Comparison of ENCODE assay signal across 15 mouse cellular contexts in the genomic region with DNA sequence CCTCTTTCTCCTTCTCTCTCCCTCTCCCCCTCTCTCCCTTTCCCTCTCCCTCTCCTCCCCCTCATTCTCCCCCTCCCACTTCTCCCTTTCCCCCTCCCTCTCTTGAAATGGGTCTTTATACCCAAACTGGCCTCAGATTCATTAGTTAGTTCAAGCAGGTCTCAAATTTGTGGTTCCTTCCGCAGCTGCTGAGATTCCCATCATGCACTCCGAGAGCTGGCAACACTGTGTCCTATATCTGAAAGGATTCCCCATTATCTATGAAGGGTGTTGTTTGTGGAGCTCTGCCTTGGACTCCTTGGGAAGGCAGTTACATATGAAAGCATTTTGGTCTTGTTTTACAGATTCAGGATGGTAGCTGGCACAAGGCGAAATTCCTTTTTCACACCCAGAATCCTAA.
"Had no signal": no experiment of that assay in that cellular context is flagged by ENCODE, and none has a peak within 500 bp of the region (broad histone marks: within the 10 kb centered on the region; RNA-seq: fewer than 3 reads in every experiment).

No protein-coding gene starts in this region.

- H3K4me3 ChIP-seq: limb, embryonic 10.5 days; liver, embryonic 15.5 days; midbrain, embryonic 12.5 days; myocyte; neural tube, embryonic 15.5 days had no signal

- DNase-seq: kidney, adult 8-10 months; kidney, postnatal 25 days; lung, adult 2 months; lung, postnatal 36 days; right cerebral cortex, postnatal 25 days; thymus, adult 18-20 months; thymus, postnatal 14 days had no signal

- H3K27me3 ChIP-seq: liver, embryonic 15.5 days; midbrain, embryonic 12.5 days; neural tube, embryonic 15.5 days had no signal

- ATAC-seq: intestine, postnatal 0 days; lung, postnatal 0 days had no signal

- H3K4me1 ChIP-seq: limb, embryonic 10.5 days; liver, embryonic 15.5 days; midbrain, embryonic 12.5 days had no signal

- H3K27ac ChIP-seq: limb, embryonic 10.5 days; liver, embryonic 15.5 days; midbrain, embryonic 12.5 days; neural tube, embryonic 15.5 days had no signal

- H3K4me2 ChIP-seq: liver, embryonic 11.5 days; liver, embryonic 15.5 days; midbrain, embryonic 12.5 days; neural tube, embryonic 15.5 days had no signal

- H3K9me3 ChIP-seq: limb, embryonic 10.5 days; liver, embryonic 15.5 days; midbrain, embryonic 12.5 days; neural tube, embryonic 15.5 days had no signal

- H3K36me3 ChIP-seq: limb, embryonic 10.5 days; liver, embryonic 15.5 days; midbrain, embryonic 12.5 days; neural tube, embryonic 15.5 days had no signal

- H3K9ac ChIP-seq: liver, embryonic 15.5 days; midbrain, embryonic 12.5 days; neural tube, embryonic 15.5 days had no signal
